Mouse (Mus musculus) G1E (cell line): Measurements from ENCODE around the gene Gm20532.

Experiments
- CTCF ChIP-seq: IDR thresholded peaks from 2 replicates; pipeline ENCODE4 v1.5.1; 2012; ENCODE audit warnings: low read depth, low read length, inconsistent platforms, mixed read lengths
- GATA1 ChIP-seq: IDR thresholded peaks from 2 replicates; pipeline ENCODE4 v1.6.1; 2012; ENCODE audit warnings: borderline replicate concordance, low read length, inconsistent platforms, mixed read lengths
- GATA2 ChIP-seq: IDR thresholded peaks from 2 replicates; pipeline ENCODE4 v1.6.1; 2012; ENCODE audit warnings: low read depth, low read length, inconsistent platforms, borderline replicate concordance

DNA sequence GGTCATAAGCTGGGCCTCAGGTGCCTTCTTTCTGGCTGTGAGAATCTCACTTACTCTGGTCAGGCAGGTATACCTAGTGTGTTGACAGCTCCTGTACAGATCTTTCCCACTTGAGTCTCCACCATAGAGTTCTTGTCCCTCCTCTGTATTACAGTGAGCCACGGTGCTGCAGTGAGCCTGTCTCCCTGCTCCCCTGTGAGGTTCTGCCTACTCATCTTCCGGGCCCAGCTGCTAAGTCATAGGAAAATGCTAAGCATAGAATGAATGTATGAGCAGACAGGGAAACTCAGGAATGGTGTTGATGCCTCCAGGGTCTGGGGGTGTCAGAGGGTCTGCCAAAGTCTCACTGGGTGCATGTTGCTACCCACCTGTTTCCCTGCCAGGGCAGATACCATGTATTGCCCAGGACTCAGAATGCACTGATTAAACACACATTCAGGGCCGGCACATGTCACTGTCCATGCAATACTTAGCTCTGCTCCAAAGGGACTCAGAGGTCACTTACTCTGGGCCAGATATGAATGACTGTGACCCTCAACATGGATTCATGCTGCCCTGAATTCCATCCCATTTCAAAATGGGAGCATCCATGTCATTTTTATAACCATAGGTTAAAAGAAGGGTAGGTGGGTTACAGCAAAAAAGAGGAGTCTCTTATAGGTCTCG is 29.2 kb downstream of the Gm20532 start:
- TF ChIP-seq CTCF (no peak), GATA1 (no peak), GATA2 (no peak)
